Mouse (Mus musculus): ENCODE results near the gene Rab33b. TPM values are rescaled to one million over a fixed set of nuclear protein-coding genes. Genes with fewer than 3 reads are reported as not detected.
"Not testable (repeated sequence)": the region's sequence is repeated elsewhere in the genome, so short reads cannot be mapped to it uniquely, and the experiment has no call there.

The Rab33b gene
- polyA plus RNA-seq (2015; fragmentation: Nextera tagmentation; extraction: Ambion mirVana), result 24.8 and 26.3 TPM in 2 replicates

GRCm38 (mm10) chr3:51483741-51484359 lies at the start of gene Rab33b:
Rab33b (plus strand) TSS chr3:51483920.
- peaks cover 19% of the 10 kb centered on the region for H3K4me1 ChIP-seq
- peak within 1 kb of the TSS; percentile 87 for H3K4me3 ChIP-seq (replicated peaks)
- peaks cover 3% of the 10 kb centered on the region; the same call in 1 of the 2 replicates for H3K36me3 ChIP-seq
- H3K27ac ChIP-seq (replicated peaks), result peak within 1 kb of the TSS; percentile 94
- peak within 1 kb of the TSS; percentile 75 for H3K4me2 ChIP-seq (replicated peaks)
- peak within 1 kb of the TSS; percentile 72 for H3K9ac ChIP-seq
- no peaks in the 10 kb centered on the region for H3K9me3 ChIP-seq (replicated peaks)
- under 1% methylated on average over 70 of the region's 70 CpGs for WGBS
- no peaks in the 10 kb centered on the region for H3K27me3 ChIP-seq
- peak; percentile 96 for ATAC-seq (ENCODE audit: insufficient number of reproducible peaks, low FRiP score, low TSS enrichment, low read depth)

- H3K27me3 ChIP-seq; H3K36me3 ChIP-seq; H3K4me1 ChIP-seq; H3K9ac ChIP-seq; H3K4me2 ChIP-seq (replicated peaks); ATAC-seq (ENCODE audit: insufficient number of reproducible peaks, low FRiP score, low TSS enrichment, low read depth); H3K27ac ChIP-seq (replicated peaks); H3K9me3 ChIP-seq (replicated peaks); H3K4me3 ChIP-seq (replicated peaks): not testable (repeated sequence)
- 85% methylated on average over 5 of the region's 5 CpGs for WGBS
Measured at GRCm38 (mm10) chr3:51434364-51434763, 49.4 kb upstream of the Rab33b start.

GRCm38 (mm10) chr3:51434871-51435595 lies 48.7 kb upstream of the Rab33b start:
- no peaks in the 10 kb centered on the region for H3K4me1 ChIP-seq
- WGBS, result 90% methylated on average over 3 of the region's 3 CpGs

GRCm38 (mm10) chr3:51468530-51468929 lies 15.2 kb upstream of the Rab33b start:
- peaks cover 73% of the 10 kb centered on the region for H3K36me3 ChIP-seq
- no peak for ATAC-seq (ENCODE audit: insufficient number of reproducible peaks, low FRiP score, low TSS enrichment, low read depth)
- WGBS, result 78% methylated on average over 2 of the region's 2 CpGs

More at GRCm38 (mm10) chr3:51434871-51435595, 48.7 kb upstream of the Rab33b start:
- ATAC-seq (ENCODE audit: insufficient number of reproducible peaks, low FRiP score, low TSS enrichment, low read depth), result no peak
- Histone ChIP-seq H3K27me3 (no peaks in the 10 kb centered on the region), H3K4me2 (replicated peaks) (no peak overlapping the region), H3K9ac (no peak overlapping the region), H3K36me3 (peaks cover 7% of the 10 kb centered on the region; the same call in 1 of the 2 replicates), H3K9me3 (replicated peaks) (no peaks in the 10 kb centered on the region), H3K27ac (replicated peaks) (no peak overlapping the region), H3K4me3 (replicated peaks) (no peak overlapping the region)

GRCm38 (mm10) chr3:51475706-51476105 lies 8.0 kb upstream of the Rab33b start:
- Histone ChIP-seq H3K27ac (replicated peaks) (no peak overlapping the region), H3K4me3 (replicated peaks) (no peak overlapping the region), H3K9me3 (replicated peaks) (no peaks in the 10 kb centered on the region), H3K36me3 (peaks cover 30% of the 10 kb centered on the region), H3K27me3 (no peaks in the 10 kb centered on the region), H3K4me1 (no peaks in the 10 kb centered on the region), H3K9ac (no peak overlapping the region), H3K4me2 (replicated peaks) (no peak overlapping the region)
- ATAC-seq (ENCODE audit: insufficient number of reproducible peaks, low FRiP score, low TSS enrichment, low read depth), result no peak
- WGBS, result 66% methylated on average over 4 of the region's 4 CpGs

More at GRCm38 (mm10) chr3:51468530-51468929, 15.2 kb upstream of the Rab33b start:
- H3K27ac ChIP-seq (replicated peaks), result no peak overlapping the region
- H3K9ac ChIP-seq, result no peak overlapping the region
- H3K9me3 ChIP-seq (replicated peaks), result no peaks in the 10 kb centered on the region
- H3K4me1 ChIP-seq, result no peaks in the 10 kb centered on the region
- no peaks in the 10 kb centered on the region for H3K27me3 ChIP-seq
- no peak overlapping the region for H3K4me3 ChIP-seq (replicated peaks)
- no peak overlapping the region for H3K4me2 ChIP-seq (replicated peaks)

GRCm38 (mm10) chr3:51479893-51480292 lies 3.8 kb upstream of the Rab33b start:
- Histone ChIP-seq H3K9me3 (replicated peaks) (no peaks in the 10 kb centered on the region), H3K4me1 (peaks cover 7% of the 10 kb centered on the region), H3K27ac (replicated peaks) (no peak overlapping the region), H3K36me3 (peaks cover 3% of the 10 kb centered on the region; the same call in 1 of the 2 replicates), H3K27me3 (no peaks in the 10 kb centered on the region), H3K9ac (no peak overlapping the region), H3K4me2 (replicated peaks) (no peak overlapping the region), H3K4me3 (replicated peaks) (no peak overlapping the region)
- no peak for ATAC-seq (ENCODE audit: insufficient number of reproducible peaks, low FRiP score, low TSS enrichment, low read depth)
- WGBS, result 62% methylated on average over 2 of the region's 2 CpGs

- ATAC-seq (ENCODE audit: insufficient number of reproducible peaks, low FRiP score, low TSS enrichment, low read depth), result no peak
- H3K4me1 ChIP-seq, result peaks cover 19% of the 10 kb centered on the region
- H3K4me3 ChIP-seq (replicated peaks), result no peak overlapping the region
- no peak overlapping the region for H3K9ac ChIP-seq
- H3K4me2 ChIP-seq (replicated peaks), result no peak overlapping the region
- no peaks in the 10 kb centered on the region for H3K9me3 ChIP-seq (replicated peaks)
- no peaks in the 10 kb centered on the region for H3K27me3 ChIP-seq
- no peak overlapping the region for H3K27ac ChIP-seq (replicated peaks)
- no peaks in the 10 kb centered on the region for H3K36me3 ChIP-seq
Measured at GRCm38 (mm10) chr3:51481059-51481458, 2.7 kb upstream of the Rab33b start.

- H3K27ac ChIP-seq (replicated peaks), result no peak overlapping the region
Measured at GRCm38 (mm10) chr3:51481881-51482280, 1.8 kb upstream of the Rab33b start.

GRCm38 (mm10) chr3:51482781-51483180 lies 939 bp upstream of the Rab33b start:
- Histone ChIP-seq H3K36me3 (no peaks in the 10 kb centered on the region), H3K9me3 (replicated peaks) (no peaks in the 10 kb centered on the region), H3K27ac (replicated peaks) (peak overlapping the region; percentile 94), H3K9ac (0 out of 2 replicates have a peak overlapping the region, but pooled peaks have one; percentile 72), H3K4me2 (replicated peaks) (peak overlapping the region; percentile 75), H3K4me3 (replicated peaks) (peak overlapping the region; percentile 87), H3K27me3 (no peaks in the 10 kb centered on the region), H3K4me1 (peaks cover 19% of the 10 kb centered on the region)
- WGBS, result 57% methylated on average over 3 of the region's 3 CpGs
- no peak for ATAC-seq (ENCODE audit: insufficient number of reproducible peaks, low FRiP score, low TSS enrichment, low read depth)

More at GRCm38 (mm10) chr3:51481881-51482280, 1.8 kb upstream of the Rab33b start:
- H3K9ac ChIP-seq, result no peak overlapping the region
- H3K27me3 ChIP-seq, result no peaks in the 10 kb centered on the region
- no peak overlapping the region for H3K4me3 ChIP-seq (replicated peaks)
- no peak for ATAC-seq (ENCODE audit: insufficient number of reproducible peaks, low FRiP score, low TSS enrichment, low read depth)
- peaks cover 19% of the 10 kb centered on the region for H3K4me1 ChIP-seq
- 50% methylated on average over 3 of the region's 3 CpGs for WGBS
- H3K4me2 ChIP-seq (replicated peaks), result no peak overlapping the region
- H3K36me3 ChIP-seq, result no peaks in the 10 kb centered on the region
- no peaks in the 10 kb centered on the region for H3K9me3 ChIP-seq (replicated peaks)

- peak; percentile 12 for ATAC-seq (ENCODE audit: insufficient number of reproducible peaks, low FRiP score, low TSS enrichment, low read depth)
- Histone ChIP-seq H3K27me3 (no peaks in the 10 kb centered on the region), H3K9me3 (replicated peaks) (no peaks in the 10 kb centered on the region), H3K27ac (replicated peaks) (peak overlapping the region; percentile 94), H3K4me2 (replicated peaks) (peak overlapping the region; percentile 75), H3K4me1 (peaks cover 19% of the 10 kb centered on the region), H3K4me3 (replicated peaks) (peak overlapping the region; percentile 87), H3K9ac (peak overlapping the region; percentile 72), H3K36me3 (peaks cover 3% of the 10 kb centered on the region; the same call in 1 of the 2 replicates)
- WGBS, result 0% methylated on average over 33 of the region's 33 CpGs
Measured at GRCm38 (mm10) chr3:51484370-51484769, 650 bp downstream of the Rab33b start.

- Histone ChIP-seq H3K27ac (replicated peaks) (no peak overlapping the region), H3K9me3 (replicated peaks) (no peaks in the 10 kb centered on the region), H3K27me3 (no peaks in the 10 kb centered on the region), H3K9ac (no peak overlapping the region), H3K4me3 (replicated peaks) (peak overlapping the region; percentile 87), H3K36me3 (peaks cover 3% of the 10 kb centered on the region; the same call in 1 of the 2 replicates), H3K4me2 (replicated peaks) (peak overlapping the region; percentile 75), H3K4me1 (peaks cover 19% of the 10 kb centered on the region)
- no peak for ATAC-seq (ENCODE audit: insufficient number of reproducible peaks, low FRiP score, low TSS enrichment, low read depth)
- 53% methylated on average over 4 of the region's 4 CpGs for WGBS
Measured at GRCm38 (mm10) chr3:51485347-51485746, 1.6 kb downstream of the Rab33b start.

Data from embryonic facial prominence, embryonic 15.5 days (tissue).